Mouse (Mus musculus) liver, adult (tissue): Measurements from ENCODE around the gene Zglp1.

ENCODE experiments used
- GATA4 ChIP-seq: IDR thresholded peaks from 2 replicates; pipeline ENCODE4 v1.6.1; 2014; ENCODE audit warnings: mild to moderate bottlenecking, low read length; ENCODE audit not compliant: insufficient replicate concordance

The Zglp1 gene

GRCm38 (mm10) chr9:21021363-21021762 is 45.5 kb downstream of the Zglp1 start:
- no peak for TF ChIP-seq GATA4

GRCm38 (mm10) chr9:21018600-21018999 is 48.3 kb downstream of the Zglp1 start:
- no peak for TF ChIP-seq GATA4

- no peak for TF ChIP-seq GATA4
Observed at GRCm38 (mm10) chr9:21017177-21017575, 49.7 kb downstream of the Zglp1 start.

- TF ChIP-seq GATA4: no peak
Observed at GRCm38 (mm10) chr9:21016331-21017176, 50.3 kb downstream of the Zglp1 start.

- TF ChIP-seq GATA4: no peak
Observed at GRCm38 (mm10) chr9:21015571-21016130, 51.2 kb downstream of the Zglp1 start, which contains the start of gene Icam1. TSS of gene Icam1 (plus strand) at chr9:21015985.

GRCm38 (mm10) chr9:21014691-21015570 is 52.0 kb downstream of the Zglp1 start:
- TF ChIP-seq GATA4: no peak; the same call in 1 of the 2 replicates
